Mouse (Mus musculus): ENCODE measurements at regions not wholly inside any gene's neighbourhood (a gene's known extent, or its start where the extent isn't known, plus 50 kb on each side); places are given as distances from the start of the nearest gene placed in this dataset.

DNA sequence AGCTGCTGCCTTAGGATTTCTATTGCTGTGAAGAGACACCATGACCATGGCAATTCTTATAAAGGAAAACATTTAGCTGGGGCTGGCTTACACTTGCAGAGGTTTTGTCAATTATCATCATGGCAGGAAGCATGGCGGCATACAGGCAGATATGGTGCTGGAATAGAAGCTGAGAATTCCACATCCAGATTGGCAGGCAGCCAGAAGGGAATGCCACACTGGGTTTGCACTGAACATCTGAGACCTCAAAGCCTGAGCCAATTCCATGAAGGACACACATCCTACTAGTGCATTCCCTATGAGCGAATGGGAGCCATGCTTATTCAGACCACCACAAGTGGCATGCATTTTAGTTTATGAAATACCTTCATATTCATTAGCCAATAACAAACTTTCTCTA is 455.0 kb upstream of the Trpc7 start:
- Histone ChIP-seq H3K27me3 (replicated peaks) (no peaks in the 10 kb centered on the region), H3K4me1 (ENCODE audit: control insufficient read depth in 1 of 2, insufficient read depth in 2 of 2) (no peaks in the 10 kb centered on the region), H3K9ac (ENCODE audit: insufficient read depth, low read depth) (no peak overlapping the region), H3K4me3 (replicated peaks in 1 of 3; ENCODE audit: low read depth in 2 of 3, low read length in 2 of 3, poor library complexity in 1 of 3) (no peak overlapping the region), H3K4me2 (ENCODE audit: insufficient read depth, low read depth, poor library complexity, severe bottlenecking) (no peak overlapping the region), H3K36me3 (replicated peaks in 1 of 2; ENCODE audit: control insufficient read depth in 1 of 2, insufficient read depth in 1 of 2, low read length in 1 of 2) (no peaks in the 10 kb centered on the region), H3K9me3 (replicated peaks; ENCODE audit: low read length) (peaks cover 74% of the 10 kb centered on the region), H3K79me2 (replicated peaks; ENCODE audit: control insufficient read depth, extremely low read depth, insufficient read depth, poor library complexity, severe bottlenecking) (no peaks in the 10 kb centered on the region), H3K27ac (ENCODE audit: insufficient read depth, low read depth) (no peak overlapping the region)
- no peak for DNase-seq (ENCODE audit: extremely low read depth)
- no peak for TF ChIP-seq USF1 (IDR thresholded peaks at IDR 0.05; ENCODE audit: low read depth, low read length)
- TF ChIP-seq BHLHE40 (IDR thresholded peaks at IDR 0.05; ENCODE audit: low read depth, low read length), result no peak
- no peak for TF ChIP-seq HCFC1 (IDR thresholded peaks at IDR 0.05; ENCODE audit: low read depth, low read length)
- no peak for TF ChIP-seq KAT2A (IDR thresholded peaks at IDR 0.05; ENCODE audit: insufficient replicate concordance, low read length)
- no peak for TF ChIP-seq RAD21 (IDR thresholded peaks at IDR 0.05; ENCODE audit: low read depth, low read length)
- TF ChIP-seq ZKSCAN1 (IDR thresholded peaks at IDR 0.05; ENCODE audit: borderline replicate concordance, low read depth, low read length), result no peak
- no peak for TF ChIP-seq E2F4 (IDR thresholded peaks at IDR 0.05; ENCODE audit: insufficient replicate concordance, low read depth, low read length)
- no peak for TF ChIP-seq ZC3H11A (IDR thresholded peaks at IDR 0.05; ENCODE audit: low read depth, low read length)
- no peak for TF ChIP-seq MYC (IDR thresholded peaks at IDR 0.05; ENCODE audit: low read depth, low read length)
- TF ChIP-seq NELFE (IDR thresholded peaks at IDR 0.05; ENCODE audit: low read depth, low read length), result no peak
- no peak for TF ChIP-seq MXI1 (IDR thresholded peaks at IDR 0.05; ENCODE audit: low read depth, low read length)
- no peak for TF ChIP-seq TCF12 (IDR thresholded peaks at IDR 0.05; ENCODE audit: low read depth, low read length)
- no peak for TF ChIP-seq SIN3A (IDR thresholded peaks at IDR 0.05; ENCODE audit: low read length)
- no peak for TF ChIP-seq PAX5 (IDR thresholded peaks at IDR 0.05; ENCODE audit: low read length)
- no peak for TF ChIP-seq ZMIZ1 (IDR thresholded peaks at IDR 0.05; ENCODE audit: low read depth, low read length)
- no peak for TF ChIP-seq JUN (IDR thresholded peaks at IDR 0.05; ENCODE audit: insufficient read depth, low read depth, low read length)
- dilution Hi-C loops (cut with MboI; ENCODE audit: extremely low pct_ligation_motif_present, extremely low pct_unique_long_range_greater_than_20kb, low sequenced_read_pairs), result no loop called here
- in situ Hi-C loops (cut with MboI; ENCODE audit: low pct_ligation_motif_present, low pct_unique_long_range_greater_than_20kb, low sequenced_read_pairs), result no loop called here

DNA sequence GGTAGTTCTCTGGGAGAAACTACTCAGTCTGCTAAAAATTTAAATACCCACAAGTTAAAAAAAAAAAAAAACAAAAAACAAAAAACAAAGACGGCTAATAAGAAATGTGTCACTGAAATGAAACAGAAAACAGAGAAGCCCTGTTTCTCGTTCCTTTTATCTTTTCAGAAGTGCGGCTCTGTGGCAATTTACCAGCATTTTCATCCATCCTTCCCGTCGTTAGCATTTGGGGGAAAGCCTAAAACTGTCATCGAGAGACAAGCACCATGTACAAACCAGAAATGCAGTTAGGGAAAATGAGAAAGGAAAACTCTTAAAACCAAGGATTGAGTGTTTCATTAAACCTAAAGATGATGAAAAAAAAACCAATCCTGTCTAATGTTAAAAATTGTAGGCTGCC is 442.9 kb upstream of the Trpc7 start:
- no peak for DNase-seq (ENCODE audit: extremely low read depth)
- no peak overlapping the region for H3K9ac ChIP-seq (ENCODE audit: insufficient read depth, low read depth)
- dilution Hi-C loops (cut with MboI; ENCODE audit: extremely low pct_ligation_motif_present, extremely low pct_unique_long_range_greater_than_20kb, low sequenced_read_pairs), result no loop called here

More for the DNA sequence above, 442.9 kb upstream of the Trpc7 start:
- H3K27me3 ChIP-seq (replicated peaks), result no peaks in the 10 kb centered on the region
- H3K27ac ChIP-seq (ENCODE audit: insufficient read depth, low read depth), result no peak overlapping the region
- no peak overlapping the region for H3K4me3 ChIP-seq (replicated peaks in 1 of 3; ENCODE audit: low read depth in 2 of 3, low read length in 2 of 3, poor library complexity in 1 of 3)
- no peaks in the 10 kb centered on the region for H3K79me2 ChIP-seq (replicated peaks; ENCODE audit: control insufficient read depth, extremely low read depth, insufficient read depth, poor library complexity, severe bottlenecking)
- peaks cover 61% of the 10 kb centered on the region for H3K9me3 ChIP-seq (replicated peaks; ENCODE audit: low read length)
- no peak for TF ChIP-seq PAX5 (IDR thresholded peaks at IDR 0.05; ENCODE audit: low read length)
- TF ChIP-seq JUND (conservative IDR thresholded peaks at IDR 0.05; ENCODE audit: low read depth, low read length), result no peak
- TF ChIP-seq JUN (IDR thresholded peaks at IDR 0.05; ENCODE audit: insufficient read depth, low read depth, low read length), result no peak
- TF ChIP-seq HCFC1 (IDR thresholded peaks at IDR 0.05; ENCODE audit: low read depth, low read length), result no peak
- TF ChIP-seq ZMIZ1 (IDR thresholded peaks at IDR 0.05; ENCODE audit: low read depth, low read length), result no peak
- TF ChIP-seq ZKSCAN1 (IDR thresholded peaks at IDR 0.05; ENCODE audit: borderline replicate concordance, low read depth, low read length), result no peak
- TF ChIP-seq CHD1 (IDR thresholded peaks at IDR 0.05; ENCODE audit: low read depth, low read length), result no peak
- TF ChIP-seq USF1 (IDR thresholded peaks at IDR 0.05; ENCODE audit: low read depth, low read length), result no peak
- no peak for TF ChIP-seq MAFK (IDR thresholded peaks at IDR 0.05; ENCODE audit: insufficient replicate concordance, low read length)
- H3K4me2 ChIP-seq (ENCODE audit: insufficient read depth, low read depth, poor library complexity, severe bottlenecking), result no peak overlapping the region
- no peaks in the 10 kb centered on the region for H3K36me3 ChIP-seq (replicated peaks in 1 of 2; ENCODE audit: control insufficient read depth in 1 of 2, insufficient read depth in 1 of 2, low read length in 1 of 2)
- in situ Hi-C loops (cut with MboI; ENCODE audit: low pct_ligation_motif_present, low pct_unique_long_range_greater_than_20kb, low sequenced_read_pairs), result no loop called here
- H3K4me1 ChIP-seq (ENCODE audit: control insufficient read depth in 1 of 2, insufficient read depth in 2 of 2), result no peaks in the 10 kb centered on the region

All from CH12.LX (cell line).